Mouse (Mus musculus) kidney, adult 2 months (tissue): ENCODE measurements around the gene Derl3. TPM values are rescaled to one million over a fixed set of nuclear protein-coding genes. Genes with fewer than 3 reads are reported as not detected.

Experiments used
- DNase-seq: peaks from one replicate; pipeline ENCODE4 v3.0.0; 2021
- H3K27ac ChIP-seq: fragments of 200-500 bp; 2 replicates; pipeline ENCODE4 v1.5.1; 2012; ENCODE audit warnings: low read depth, low read length, control low read depth, inconsistent platforms; ENCODE audit not compliant: insufficient read depth
- H3K27me3 ChIP-seq: fragments of 200-500 bp; replicated peaks from 2 replicates; pipeline ENCODE4 v1.6.1; 2012; ENCODE audit warnings: mild to moderate bottlenecking, moderate library complexity, low read length, inconsistent platforms; ENCODE audit not compliant: control insufficient read depth, insufficient read depth
- H3K36me3 ChIP-seq: fragments of 200-500 bp; 2 replicates; pipeline ENCODE4 v1.6.1; 2012; ENCODE audit warnings: mild to moderate bottlenecking, moderate library complexity, low read length, inconsistent platforms; ENCODE audit not compliant: control insufficient read depth, insufficient read depth
- H3K4me1 ChIP-seq: fragments of 200-500 bp; 2 replicates; pipeline ENCODE4 v1.6.1; 2011; ENCODE audit warnings: low read length; ENCODE audit not compliant: control insufficient read depth, insufficient read depth
- H3K4me3 ChIP-seq: fragments of 200-500 bp; 2 replicates; pipeline ENCODE4 v1.5.1; 2011; ENCODE audit warnings: mild to moderate bottlenecking, low read depth, low read length, control low read depth; ENCODE audit not compliant: insufficient read depth
- CTCF ChIP-seq: fragments of 200-500 bp; conservative IDR thresholded peaks from 2 replicates; pipeline ENCODE4 v1.5.1; 2011; ENCODE audit warnings: low read depth, mild to moderate bottlenecking, control low read depth, low read length, moderate library complexity, mixed read lengths; ENCODE audit not compliant: insufficient read depth, insufficient read length
- POLR2A ChIP-seq: fragments of 200-500 bp; IDR thresholded peaks from one replicate; pipeline ENCODE4 v1.6.1; 2011; ENCODE audit warnings: low read depth, low read length, control low read depth
- WGBS: fragments of 180-500 bp; shearing (Covaris S2); methylation state at CpG from one replicate; pipeline ENCODE4 v1.1.7; 2018; 5-methylcytosine and 5-hydroxymethylcytosine counted together
- polyA plus RNA-seq: library from polyadenylated mRNA; depleted of rRNA; stranded (reverse); fragments of >200 nt; gene quantifications from 2 replicates; pipeline ENCODE4 v1.2.3, GENCODE M21; 2012

Gene Derl3
- polyA plus RNA-seq, 1 experiment: 5.0 TPM

DNA sequence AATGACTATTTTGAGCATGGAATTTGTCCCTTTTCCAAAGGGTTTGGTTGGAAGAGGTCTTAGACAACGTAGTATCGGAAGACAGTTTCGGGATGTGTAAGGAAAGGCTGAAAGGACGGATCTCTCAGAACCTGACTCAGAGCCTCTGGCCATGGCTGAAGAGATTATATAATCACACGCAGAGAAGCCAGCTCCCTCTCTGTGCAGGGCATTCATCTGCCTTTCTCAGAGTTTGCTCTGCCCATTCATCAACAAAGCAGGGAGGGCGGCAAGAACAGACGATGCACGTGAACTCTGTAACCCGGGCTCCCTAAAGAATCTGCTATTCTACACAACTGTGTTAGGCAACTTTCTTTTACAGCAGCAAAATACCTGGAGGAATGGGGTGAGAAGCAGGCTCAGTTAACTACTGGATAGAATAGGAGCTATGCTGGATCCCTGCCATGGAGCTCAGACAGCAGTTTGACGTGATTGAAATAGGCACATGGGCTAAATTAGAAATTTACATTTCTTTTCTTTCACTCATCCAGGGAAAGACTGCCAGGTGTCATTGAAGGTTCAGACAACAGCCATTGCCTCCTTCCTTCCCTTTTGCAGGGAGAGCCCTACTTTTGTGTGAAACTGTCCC lies 19.6 kb upstream of the Derl3 start:
- Histone ChIP-seq H3K27ac (no peak overlapping the region), H3K27me3 (no peaks in the 10 kb centered on the region), H3K4me1 (peaks cover 9% of the 10 kb centered on the region; the same call in 1 of the 2 replicates), H3K36me3 (no peaks in the 10 kb centered on the region), H3K4me3 (no peak overlapping the region)
- TF ChIP-seq POLR2A (no peak), CTCF (no peak)
- 45% methylated on average over 10 of the region's 10 CpGs for WGBS
- DNase-seq: no peak

DNA sequence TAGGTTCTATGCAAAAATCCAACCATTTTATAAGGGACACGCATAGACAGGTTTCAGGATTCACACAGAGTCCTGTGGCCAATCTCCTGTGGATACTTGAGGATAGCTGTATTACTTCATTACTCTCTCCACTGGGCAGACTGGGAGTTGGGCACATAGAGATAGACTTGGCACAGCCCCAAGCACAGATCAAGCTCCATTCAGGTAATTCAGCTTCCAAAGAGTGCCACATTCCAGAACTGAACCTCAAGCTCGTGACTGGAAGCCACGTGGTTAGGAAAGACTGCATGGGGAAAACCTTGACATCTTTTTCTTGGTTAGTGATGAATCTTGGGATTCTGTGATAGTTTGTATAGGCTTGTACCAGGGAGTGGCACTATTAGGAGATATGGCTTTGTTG lies 14.4 kb upstream of the Derl3 start:
- WGBS: 68% methylated on average over 3 of the region's 3 CpGs
- TF ChIP-seq CTCF: no peak
- TF ChIP-seq POLR2A: no peak
- peaks cover 14% of the 10 kb centered on the region for H3K4me1 ChIP-seq
- peak; percentile 87 for DNase-seq
- no peak overlapping the region for H3K4me3 ChIP-seq
- H3K27me3 ChIP-seq: no peaks in the 10 kb centered on the region
- no peak overlapping the region for H3K27ac ChIP-seq
- H3K36me3 ChIP-seq: no peaks in the 10 kb centered on the region

DNA sequence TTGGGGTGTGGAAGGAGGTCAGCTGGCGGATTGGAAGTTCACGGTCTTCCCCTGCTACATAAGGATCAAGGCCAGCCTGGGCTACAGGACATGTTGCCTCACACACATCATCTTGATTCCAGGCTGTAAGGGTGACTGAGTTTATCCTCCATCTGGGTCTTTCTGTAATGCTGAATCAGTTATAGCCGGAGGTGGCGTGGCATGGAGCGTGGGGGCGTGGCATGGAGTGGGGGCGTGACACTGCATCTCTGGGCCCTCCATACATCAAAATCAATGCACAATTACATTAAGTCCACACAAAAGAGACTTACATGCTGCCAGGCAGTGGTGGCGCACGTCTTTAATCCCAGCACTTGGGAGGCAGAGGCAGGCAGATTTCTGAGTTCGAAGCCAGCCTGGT lies 12.9 kb upstream of the Derl3 start:
- no peak for DNase-seq
- no peak overlapping the region; the same call in 1 of the 2 replicates for H3K27ac ChIP-seq
- H3K4me3 ChIP-seq: no peak overlapping the region
- H3K36me3 ChIP-seq: no peaks in the 10 kb centered on the region
- H3K4me1 ChIP-seq: peaks cover 14% of the 10 kb centered on the region
- 94% methylated on average over 10 of the region's 10 CpGs for WGBS
- H3K27me3 ChIP-seq: no peaks in the 10 kb centered on the region
- no peak for TF ChIP-seq POLR2A

DNA sequence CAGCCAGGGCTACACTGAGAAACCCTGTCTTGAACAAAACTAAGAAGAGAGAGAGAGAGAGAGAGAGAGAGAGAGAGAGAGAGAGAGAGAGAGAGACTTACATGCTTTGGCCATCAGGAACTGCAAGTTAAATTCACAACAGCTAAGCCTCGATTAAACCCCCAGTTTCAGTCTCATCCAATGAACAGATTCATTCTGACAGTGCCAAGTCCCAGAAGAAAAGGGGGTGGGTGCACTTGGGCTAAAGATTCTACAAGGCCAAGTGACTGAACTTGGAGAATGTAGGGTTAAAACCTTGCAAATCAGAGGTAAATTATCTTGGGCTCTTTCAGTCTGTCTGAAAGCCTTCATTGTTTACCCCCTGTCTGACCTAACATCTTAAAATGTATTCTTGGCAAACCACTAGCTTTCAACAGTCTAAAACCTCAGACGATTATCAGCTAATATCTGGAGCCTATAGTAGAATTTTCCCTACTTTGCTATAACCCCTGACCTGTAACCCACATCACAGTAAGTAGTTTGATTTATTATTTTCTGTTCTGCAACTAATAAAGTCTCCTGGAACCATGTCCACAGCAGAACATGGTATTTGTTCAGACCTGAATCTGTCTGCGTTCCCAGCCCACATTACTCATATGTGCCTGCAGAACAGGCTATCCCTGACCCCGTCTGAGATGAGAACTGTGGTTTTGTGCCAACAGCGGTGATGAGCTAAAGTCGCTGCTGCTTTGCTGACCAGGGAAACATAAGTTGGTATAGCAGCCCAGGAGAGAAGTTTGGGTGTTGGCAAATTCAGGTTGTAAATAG lies 12.2 kb upstream of the Derl3 start:
- WGBS: 41% methylated on average over 6 of the region's 6 CpGs
- DNase-seq: no peak
- TF ChIP-seq POLR2A (no peak), CTCF (no peak)
- Histone ChIP-seq H3K4me3 (no peak overlapping the region), H3K4me1 (peaks cover 14% of the 10 kb centered on the region), H3K27ac (peak overlapping the region; percentile 95), H3K27me3 (no peaks in the 10 kb centered on the region), H3K36me3 (no peaks in the 10 kb centered on the region)

DNA sequence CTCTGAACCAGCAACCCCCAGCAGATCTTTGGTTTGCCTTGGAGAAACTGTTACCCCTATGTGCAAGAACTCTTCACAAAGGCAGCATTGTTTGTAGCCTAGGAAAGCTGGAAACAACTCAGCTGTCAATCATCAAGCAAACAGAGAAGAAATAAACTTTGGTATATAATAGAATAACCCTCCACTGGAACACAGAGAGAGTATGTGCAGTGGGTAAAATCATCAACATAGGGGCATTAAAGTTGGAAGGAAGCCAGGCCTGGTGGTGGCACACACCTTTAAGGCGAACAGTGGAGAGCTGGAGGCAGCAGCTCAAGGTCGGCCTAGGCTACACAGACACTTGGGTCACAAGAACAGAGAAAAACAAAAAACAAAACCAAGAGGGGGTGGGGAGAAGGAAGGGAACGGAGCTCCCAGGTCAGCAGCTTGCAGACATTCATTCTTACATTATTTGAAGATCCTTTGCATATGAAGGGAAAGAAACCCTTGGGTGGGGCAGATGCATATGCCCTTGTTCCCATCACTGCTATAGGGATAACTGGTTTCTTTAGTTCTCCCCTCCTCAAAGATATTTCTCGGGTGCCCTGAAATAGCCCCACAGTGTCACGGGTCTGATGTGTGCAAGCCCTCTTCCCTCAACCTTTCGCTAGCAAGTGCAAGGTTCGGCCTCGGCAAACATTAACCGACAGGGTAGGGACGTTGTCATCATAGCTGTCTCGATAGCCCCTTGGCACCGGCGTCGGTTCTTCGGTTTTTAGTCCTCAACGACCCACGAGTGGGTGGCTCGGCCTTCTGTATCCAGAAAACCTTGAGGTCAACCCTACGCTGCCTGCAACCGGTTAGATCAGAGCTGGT lies 11.4 kb upstream of the Derl3 start:
- no peaks in the 10 kb centered on the region for H3K36me3 ChIP-seq
- H3K4me1 ChIP-seq: peaks cover 14% of the 10 kb centered on the region
- H3K27me3 ChIP-seq: no peaks in the 10 kb centered on the region
- peak; percentile 94 for DNase-seq
- no peak for TF ChIP-seq POLR2A
- no peak for TF ChIP-seq CTCF
- no peak overlapping the region for H3K4me3 ChIP-seq
- 24% methylated on average over 20 of the region's 20 CpGs for WGBS
- peak overlapping the region; percentile 95 for H3K27ac ChIP-seq

DNA sequence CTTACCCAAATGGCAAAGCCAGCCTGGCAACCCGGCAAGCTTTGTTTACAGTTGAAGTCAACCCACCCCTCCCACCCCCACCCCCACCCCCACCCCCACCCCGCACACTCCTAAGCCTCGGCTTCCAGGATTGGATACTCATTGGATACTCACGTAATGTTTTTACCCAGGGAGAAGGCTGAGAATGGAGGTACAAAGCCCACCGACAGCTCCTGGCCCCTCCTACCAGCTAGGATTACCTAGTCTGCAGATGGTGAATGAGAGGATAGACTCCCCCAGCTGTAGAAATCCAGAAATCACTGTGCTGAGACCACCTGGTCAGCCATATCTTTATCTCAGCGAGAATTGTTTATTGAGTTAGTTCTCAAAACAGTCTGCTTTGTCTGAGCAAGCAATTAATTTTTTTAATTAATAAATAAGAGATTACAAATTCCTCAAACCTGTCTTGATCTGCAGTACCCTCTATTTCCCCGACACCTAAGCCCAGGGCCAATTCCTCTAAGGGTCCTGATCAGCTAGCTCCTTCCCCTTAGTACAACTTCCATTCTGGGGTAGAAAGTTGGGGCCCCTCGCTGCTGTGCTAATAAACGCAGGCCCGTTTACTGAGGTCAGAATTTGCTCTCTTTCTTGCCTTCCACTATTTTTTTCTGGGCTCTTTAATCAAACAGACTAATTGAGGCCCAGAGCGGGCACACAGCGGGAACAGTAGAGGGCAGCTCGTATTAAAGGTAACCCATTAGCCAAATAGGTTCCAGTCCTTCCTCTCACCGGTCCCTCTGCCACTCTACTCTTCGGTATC lies 10.6 kb upstream of the Derl3 start:
- Histone ChIP-seq H3K4me1 (peaks cover 14% of the 10 kb centered on the region), H3K36me3 (no peaks in the 10 kb centered on the region), H3K27ac (peak overlapping the region; percentile 95), H3K27me3 (no peaks in the 10 kb centered on the region), H3K4me3 (no peak overlapping the region)
- 14% methylated on average over 15 of the region's 15 CpGs for WGBS
- TF ChIP-seq POLR2A: no peak
- TF ChIP-seq CTCF: no peak
- no peak for DNase-seq
